Mouse (Mus musculus): ENCODE measurements around the gene Scyl3. TPM values are rescaled to one million over a fixed set of nuclear protein-coding genes. Genes with fewer than 3 reads are reported as not detected.

The Scyl3 gene
- polyA plus RNA-seq, 2 experiments from 2014 or later = 20.4 to 21.8 TPM

DNA sequence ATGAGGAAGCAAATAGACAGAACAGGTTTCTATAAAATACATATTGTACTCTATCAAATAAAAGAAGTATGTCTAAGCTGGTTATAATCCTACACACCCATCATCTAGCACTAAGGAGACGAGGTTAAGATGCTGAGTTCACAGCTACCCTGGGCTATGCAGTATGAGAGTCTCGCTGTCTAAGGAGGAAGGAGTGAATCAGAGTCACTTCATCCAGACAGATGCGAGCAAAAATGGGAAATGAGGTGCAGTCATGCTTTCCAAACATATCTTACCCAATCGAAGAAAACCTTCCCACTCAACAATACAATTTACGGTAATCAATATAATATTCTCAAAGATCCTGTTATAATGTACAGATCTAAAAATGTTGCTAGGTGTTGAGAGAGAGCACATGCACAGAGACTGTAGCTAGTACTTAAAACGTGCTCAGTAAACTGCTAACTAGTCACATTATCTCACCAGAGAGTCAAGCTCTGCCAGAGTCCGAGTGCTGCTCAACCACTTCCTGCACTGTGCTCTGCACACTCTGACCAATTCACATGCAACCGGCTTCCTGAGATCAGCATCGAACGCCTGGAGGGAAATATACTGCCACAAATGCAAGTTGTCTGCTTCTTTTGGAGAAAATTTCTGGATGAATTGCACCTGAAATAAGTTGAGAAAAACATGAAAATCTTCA, 35.2 kb downstream of the Scyl3 start:
- ATAC-seq = no peak

DNA sequence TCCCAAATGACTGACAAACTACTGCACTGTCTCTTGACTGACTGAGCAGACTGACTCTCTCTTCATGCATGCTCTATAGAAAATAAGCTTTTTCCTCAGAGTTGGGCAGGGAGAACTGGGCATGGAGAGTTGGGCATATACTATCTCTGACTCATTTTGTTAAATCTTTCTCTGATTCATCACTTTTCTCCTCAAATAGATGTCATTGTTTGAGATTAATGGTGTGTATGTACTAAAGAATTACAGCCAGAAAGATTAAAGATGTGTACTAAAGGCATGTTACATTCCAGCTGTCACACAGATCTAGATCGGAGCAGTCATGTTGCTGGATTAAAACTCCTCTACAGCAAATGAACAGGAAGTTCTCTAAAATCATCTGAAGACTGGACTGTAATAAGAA, 45.6 kb downstream of the Scyl3 start:
- no peak for ATAC-seq

DNA sequence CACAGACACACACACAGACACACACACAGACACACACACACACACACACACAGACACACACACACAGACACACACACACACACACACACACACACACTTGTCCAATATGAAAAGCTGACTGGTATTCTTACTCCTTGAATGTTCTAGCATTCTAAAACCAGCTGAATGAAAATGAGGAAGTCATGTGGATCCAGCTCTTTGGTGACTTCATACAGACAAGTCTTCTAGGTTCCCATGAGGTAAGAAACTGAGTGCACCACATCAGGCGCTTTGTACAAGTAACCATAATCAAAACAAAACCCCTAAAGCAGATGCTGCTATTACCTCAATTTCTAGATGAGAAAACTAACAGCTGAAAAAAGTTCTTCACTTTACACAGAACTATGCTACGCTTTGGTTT, 46.2 kb downstream of the Scyl3 start:
- no peak for ATAC-seq

DNA sequence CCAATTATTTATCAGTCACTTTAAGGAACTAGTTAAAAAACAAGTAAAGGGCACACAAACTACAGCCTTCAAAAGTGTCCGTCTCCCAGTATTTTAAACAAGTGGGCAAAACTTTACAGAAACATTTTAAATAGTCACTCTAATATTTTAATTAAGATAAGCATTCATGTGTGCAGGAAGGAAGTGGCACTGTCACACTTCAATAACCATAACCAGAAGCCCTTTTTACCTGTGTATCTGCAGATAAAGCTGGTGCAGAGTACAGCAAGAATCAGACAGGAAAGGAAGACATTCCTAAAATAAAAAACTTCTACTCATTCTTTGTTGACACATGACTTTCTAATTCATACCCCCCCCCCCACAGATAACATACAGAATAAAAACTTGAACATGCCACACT, 47.6 kb downstream of the Scyl3 start:
- no peak for ATAC-seq

DNA sequence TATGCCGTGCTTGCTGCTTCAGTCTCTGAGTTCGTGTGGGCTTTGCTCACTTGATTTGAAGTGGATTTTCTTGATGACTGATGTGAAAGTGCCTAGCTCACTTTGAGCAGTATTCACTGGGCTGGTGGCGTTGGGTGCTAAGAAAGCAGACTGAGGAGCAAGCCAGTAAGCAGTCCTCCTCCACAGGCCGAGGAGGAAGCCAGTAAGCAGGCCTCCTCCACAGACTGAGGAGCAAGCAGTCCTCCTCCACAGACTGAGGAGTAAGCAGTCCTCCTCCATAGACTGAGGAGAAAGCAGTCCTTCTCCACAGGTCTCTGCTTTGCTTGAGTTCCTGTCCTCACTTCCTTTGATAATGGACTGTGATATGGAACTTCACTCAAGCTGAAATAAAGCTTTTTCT, 63.5 kb downstream of the Scyl3 start:
- ATAC-seq = no peak

DNA sequence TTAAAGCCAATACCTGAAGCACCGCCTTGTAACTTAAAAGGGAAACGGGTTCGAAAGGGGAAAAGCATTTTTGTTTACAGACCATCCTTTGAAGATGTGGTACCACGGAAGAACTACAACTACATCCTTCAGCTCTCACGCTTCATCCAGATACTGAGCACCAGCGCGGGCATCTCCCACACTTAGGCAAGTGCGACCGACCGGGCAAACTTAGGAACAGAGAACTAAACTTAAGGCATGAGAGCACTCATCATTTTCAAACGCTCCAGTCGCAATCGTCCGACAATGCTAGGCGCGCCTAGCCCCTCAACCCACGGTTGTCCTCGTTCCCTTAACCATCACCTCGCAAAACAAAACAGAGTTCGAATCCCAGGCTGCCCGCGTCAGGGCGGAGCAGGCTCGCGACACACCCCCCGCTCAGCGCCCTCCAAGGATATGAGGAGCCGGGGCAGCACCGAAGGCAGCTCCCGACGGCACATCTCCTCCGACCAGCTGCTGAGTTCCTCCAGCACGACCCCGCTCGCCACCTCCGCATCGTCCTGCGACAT, 65.3 kb downstream of the Scyl3 start:
- ATAC-seq = peak; percentile 48

DNA sequence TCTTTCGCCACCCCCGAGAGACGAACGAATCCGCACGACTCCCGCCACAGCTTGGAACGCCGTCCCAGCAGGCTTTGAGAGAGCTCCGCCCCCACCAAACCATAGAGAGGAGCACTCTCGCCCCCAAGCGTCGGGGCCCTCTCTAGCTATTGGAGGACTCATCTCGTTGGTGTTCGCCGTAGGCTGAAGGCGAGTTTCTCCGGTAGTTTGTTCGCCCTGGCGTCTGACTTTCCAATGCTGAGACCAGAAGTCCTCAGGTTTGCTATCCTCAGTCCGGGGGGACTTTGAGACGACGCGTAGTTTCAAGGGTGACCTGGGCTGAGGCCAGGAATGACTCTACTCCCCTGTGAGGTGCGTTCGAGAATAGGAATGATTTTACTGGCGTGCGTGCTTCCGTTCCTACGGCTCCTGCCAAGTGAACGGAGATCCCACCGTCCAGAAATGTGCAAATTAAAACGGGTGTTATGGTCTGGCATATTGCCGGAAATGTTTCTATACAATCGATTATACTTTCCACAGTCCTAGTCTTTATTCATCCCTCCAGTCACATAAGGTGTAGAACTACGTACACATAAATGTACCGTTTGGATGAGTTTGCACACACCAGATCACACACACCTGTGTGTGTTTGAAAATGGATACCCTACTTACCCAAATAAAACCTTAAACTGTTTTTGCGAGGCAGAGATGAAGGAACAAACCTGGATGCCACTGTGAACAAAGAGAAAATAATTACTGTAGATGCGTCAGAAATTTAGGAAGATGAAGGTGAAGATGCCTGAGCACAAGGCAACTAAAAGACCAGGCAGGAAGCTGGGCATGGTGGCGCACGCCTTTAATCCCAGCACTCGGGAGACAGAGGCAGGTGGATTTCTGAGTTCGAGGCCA, 66.1 kb downstream of the Scyl3 start, which contains the start of the genes BC055324 and Mettl18:
Gene BC055324 (minus strand): TSS at position 76 of the 888 bp plus-strand sequence.
Gene Mettl18 (plus strand): TSS at position 169 of the 888 bp plus-strand sequence.
- peak; percentile 92 for ATAC-seq

DNA sequence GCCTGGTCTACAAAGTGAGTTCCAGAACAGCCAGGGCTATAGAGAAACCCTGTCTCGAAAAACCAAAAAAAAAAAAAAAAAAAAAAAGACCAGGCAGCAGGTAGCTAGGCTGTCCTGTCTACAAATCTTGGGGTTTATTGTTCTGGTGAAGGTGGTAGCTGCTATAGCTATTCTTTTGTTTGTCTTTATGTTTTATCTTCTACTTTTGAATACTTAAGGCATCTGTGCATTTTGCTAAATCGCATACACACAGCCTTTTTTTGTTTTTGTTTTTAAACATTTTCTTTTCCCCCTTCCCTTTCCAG, 66.7 kb downstream of the Scyl3 start:
- ATAC-seq = no peak

DNA sequence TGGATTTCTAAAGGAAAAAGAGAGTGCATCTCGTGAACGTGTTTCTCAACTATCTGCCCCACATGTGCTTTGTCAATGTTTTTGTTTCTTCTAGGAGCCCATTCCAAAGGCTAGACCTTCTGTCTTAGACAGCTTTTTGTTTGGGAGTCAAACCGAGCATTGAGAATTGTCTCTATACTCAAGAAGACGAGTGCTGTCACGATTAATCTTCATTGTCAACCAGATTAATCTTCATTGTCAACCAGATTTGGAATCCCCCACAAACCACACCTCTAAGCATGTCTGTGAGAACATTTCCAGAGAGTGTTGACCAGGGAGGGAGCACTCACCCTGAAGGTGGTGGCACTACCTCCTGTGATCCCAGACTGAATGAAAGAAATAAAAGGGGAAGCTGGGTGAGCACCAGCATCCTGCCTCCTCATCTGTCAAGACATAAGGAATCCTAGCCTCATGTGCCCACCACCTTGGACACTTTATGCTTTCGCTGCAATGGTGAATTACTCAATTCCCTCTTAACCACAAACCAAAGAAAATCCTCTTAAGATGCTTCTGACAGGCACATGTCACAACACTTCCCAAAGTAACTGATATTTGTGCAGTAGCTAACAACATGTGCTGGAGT, 73.0 kb downstream of the Scyl3 start:
- no peak for ATAC-seq

DNA sequence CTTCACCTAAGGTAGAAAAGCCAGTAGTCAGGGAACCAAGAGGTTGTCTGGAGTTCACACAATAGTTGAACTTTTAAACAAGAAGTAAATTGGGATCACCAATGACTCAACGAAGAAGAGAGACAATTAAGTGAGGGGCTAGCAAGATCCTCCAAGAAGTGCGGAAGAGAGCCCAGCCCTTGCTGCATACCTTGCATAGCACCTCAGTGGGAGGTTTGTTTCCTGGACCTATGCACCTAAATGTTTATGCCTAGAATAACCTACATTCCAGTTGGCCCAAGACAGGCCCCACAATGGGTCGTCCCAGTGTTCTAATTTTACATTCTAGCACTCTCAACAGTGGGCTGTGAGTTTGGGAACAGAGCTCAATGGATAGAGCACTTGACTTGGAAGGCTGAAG, 75.4 kb downstream of the Scyl3 start:
- ATAC-seq = no peak

Other genes with a start within 250 kb of the Scyl3 start
- gene Mettl11b, start 203.9 kb upstream of the Scyl3 start, polyA plus RNA-seq (2017; shearing (Covaris generic)) = not detected
- gene Kifap3, start 149.5 kb upstream of the Scyl3 start, polyA plus RNA-seq (2017; shearing (Covaris generic)) = 1 to 10 TPM; 1.6 to 2.9 TPM
- 1 to 10 TPM; 3.2 to 5.6 TPM for gene BC055324, start 65.7 kb downstream of the Scyl3 start, polyA plus RNA-seq (2017; shearing (Covaris generic))
- gene Mettl18, start 65.8 kb downstream of the Scyl3 start, polyA plus RNA-seq (2017; shearing (Covaris generic)) = 10 to 100 TPM; 15.8 to 19.6 TPM
- not detected for gene Sele, start 119.1 kb downstream of the Scyl3 start, polyA plus RNA-seq (2017; shearing (Covaris generic))
- gene Sell, start 132.9 kb downstream of the Scyl3 start, polyA plus RNA-seq (2017; shearing (Covaris generic)) = 100 to 1,000 TPM; 486 to 518 TPM
- gene Selp, start 186.2 kb downstream of the Scyl3 start, polyA plus RNA-seq (2017; shearing (Covaris generic)) = 1 to 10 TPM; 1.9 to 4.3 TPM
- not detected for gene F5, start 222.7 kb downstream of the Scyl3 start, polyA plus RNA-seq (2017; shearing (Covaris generic))

Measured in activated CD4-positive, CD25-positive, alpha-beta regulatory T cell, adult 4 months (primary cell).